Mouse (Mus musculus): ENCODE data around the gene Zfp819. TPM values are rescaled to one million over a fixed set of nuclear protein-coding genes. Genes with fewer than 3 reads are reported as not detected.

Zfp819 gene
- polyA plus RNA-seq, 1 experiment from 2014 or later, result 1.0 TPM

GRCm38 (mm10) chr7:43601884-43602283 lies 5.1 kb upstream of the Zfp819 start:
- Histone ChIP-seq H3K9me3 (ENCODE audit: control insufficient read depth, low read length) (no peaks in the 10 kb centered on the region), H3K9ac (ENCODE audit: low read length) (no peak overlapping the region), H3K4me3 (ENCODE audit: low read depth, low read length) (no peak overlapping the region), H3K36me3 (ENCODE audit: control insufficient read depth, insufficient read depth, low read length) (no peaks in the 10 kb centered on the region), H3K27me3 (ENCODE audit: control insufficient read depth, insufficient read depth, low read length) (no peaks in the 10 kb centered on the region), H3K4me2 (ENCODE audit: low read depth, low read length, severe bottlenecking) (no peak overlapping the region), H3K4me1 (replicated peaks; ENCODE audit: control insufficient read depth, insufficient read depth, low read length) (peaks cover 5% of the 10 kb centered on the region; the same call in 1 of the 2 replicates), H3K27ac (ENCODE audit: low read depth, low read length) (no peak overlapping the region)
- ATAC-seq (replicated peaks; ENCODE audit: low FRiP score), result 0 out of 2 replicates have a peak, but pooled peaks have one; percentile 36
- DNase-seq (ENCODE audit: low spot score), result peak; percentile 26
- 27% methylated on average over 5 of the region's 5 CpGs for WGBS

DNA sequence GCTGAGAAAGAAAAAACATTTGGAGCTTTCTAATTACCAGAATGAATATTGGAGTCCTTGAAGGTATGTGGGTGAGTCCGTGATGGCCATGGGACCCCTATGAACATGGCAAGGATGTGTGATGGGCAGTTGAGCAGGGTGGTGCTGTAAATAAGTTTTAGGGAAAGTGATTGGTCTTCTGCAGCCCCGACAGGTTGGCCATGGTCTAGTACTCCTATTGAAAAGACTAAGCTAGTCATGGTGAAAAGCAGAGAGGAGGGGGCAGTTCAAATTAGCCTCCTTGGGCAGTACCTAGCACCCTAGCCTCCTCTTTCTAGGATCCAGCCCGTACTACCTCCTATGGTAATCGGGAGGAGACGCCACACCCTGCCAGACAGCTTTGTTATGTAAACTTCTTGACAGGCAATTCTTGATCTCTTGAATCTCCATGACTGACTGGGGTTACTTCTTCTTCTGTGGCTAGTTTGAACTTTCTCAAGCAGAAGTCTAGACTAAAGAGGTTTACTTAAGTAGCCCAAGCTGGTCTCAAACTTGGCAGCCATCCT lies 846 bp downstream of the Zfp819 start:
- peak; percentile 36 for DNase-seq (ENCODE audit: low spot score)
- Histone ChIP-seq H3K4me2 (ENCODE audit: low read depth, low read length, severe bottlenecking) (peak overlapping the region; percentile 79; the same call in 1 of the 2 replicates), H3K36me3 (ENCODE audit: control insufficient read depth, insufficient read depth, low read length) (no peaks in the 10 kb centered on the region), H3K9me3 (ENCODE audit: control insufficient read depth, low read length) (no peaks in the 10 kb centered on the region), H3K27me3 (ENCODE audit: control insufficient read depth, insufficient read depth, low read length) (no peaks in the 10 kb centered on the region), H3K27ac (ENCODE audit: low read depth, low read length) (no peak overlapping the region), H3K4me3 (ENCODE audit: low read depth, low read length) (peak overlapping the region; percentile 41), H3K9ac (ENCODE audit: low read length) (peak overlapping the region; percentile 64; the same call in 1 of the 2 replicates), H3K4me1 (replicated peaks; ENCODE audit: control insufficient read depth, insufficient read depth, low read length) (0 out of 2 replicates have a peak, but pooled peaks cover 3% of the 10 kb centered on the region)
- no peak for ATAC-seq (replicated peaks; ENCODE audit: low FRiP score)
- 53% methylated on average over 5 of the region's 5 CpGs for WGBS

DNA sequence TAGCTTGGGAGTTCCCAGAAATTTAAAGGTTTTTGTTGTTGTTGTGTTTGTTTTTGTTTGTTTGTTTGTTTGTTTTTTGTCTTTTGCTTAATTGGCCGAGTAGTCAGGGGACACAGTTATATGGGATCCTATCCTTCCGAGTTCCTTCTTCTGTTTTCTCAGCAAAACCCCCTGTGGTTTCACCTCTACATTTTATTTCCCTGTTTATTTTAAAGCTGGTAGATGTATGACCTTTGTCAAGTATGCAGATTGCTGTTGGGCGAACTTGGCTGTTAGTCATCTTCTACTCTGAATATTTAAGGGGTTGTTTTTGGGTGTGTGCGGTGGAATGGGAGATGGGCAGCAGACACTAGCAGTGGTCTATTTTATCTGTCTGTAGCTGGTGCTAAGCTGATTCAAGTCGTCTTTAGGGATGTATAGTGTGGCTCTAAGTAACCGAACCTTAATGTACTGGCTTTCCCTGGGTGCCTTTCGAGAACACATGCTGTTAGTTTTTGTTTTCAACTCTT lies 1.4 kb downstream of the Zfp819 start:
- no peak overlapping the region for H3K4me3 ChIP-seq (ENCODE audit: low read depth, low read length)
- no peak overlapping the region for H3K4me2 ChIP-seq (ENCODE audit: low read depth, low read length, severe bottlenecking)
- 85% methylated on average over 7 of the region's 7 CpGs for WGBS
- no peak overlapping the region for H3K9ac ChIP-seq (ENCODE audit: low read length)
- H3K9me3 ChIP-seq (ENCODE audit: control insufficient read depth, low read length), result no peaks in the 10 kb centered on the region
- no peak overlapping the region for H3K27ac ChIP-seq (ENCODE audit: low read depth, low read length)
- 0 out of 2 replicates have a peak, but pooled peaks cover 3% of the 10 kb centered on the region for H3K4me1 ChIP-seq (replicated peaks; ENCODE audit: control insufficient read depth, insufficient read depth, low read length)
- peak; percentile 1 for DNase-seq (ENCODE audit: low spot score)
- H3K27me3 ChIP-seq (ENCODE audit: control insufficient read depth, insufficient read depth, low read length), result no peaks in the 10 kb centered on the region
- no peak for ATAC-seq (replicated peaks; ENCODE audit: low FRiP score)
- no peaks in the 10 kb centered on the region for H3K36me3 ChIP-seq (ENCODE audit: control insufficient read depth, insufficient read depth, low read length)

GRCm38 (mm10) chr7:43613816-43614551 lies 7.0 kb downstream of the Zfp819 start:
- no peaks in the 10 kb centered on the region for H3K27me3 ChIP-seq (ENCODE audit: control insufficient read depth, insufficient read depth, low read length)
- H3K36me3 ChIP-seq (ENCODE audit: control insufficient read depth, insufficient read depth, low read length), result no peaks in the 10 kb centered on the region
- 88% methylated on average over 14 of the region's 14 CpGs for WGBS
- no peak overlapping the region for H3K4me3 ChIP-seq (ENCODE audit: low read depth, low read length)
- H3K27ac ChIP-seq (ENCODE audit: low read depth, low read length), result no peak overlapping the region
- no peak overlapping the region for H3K9ac ChIP-seq (ENCODE audit: low read length)
- ATAC-seq (replicated peaks; ENCODE audit: low FRiP score) (no peak), DNase-seq (ENCODE audit: low spot score) (peak; percentile 39)
- no peaks in the 10 kb centered on the region for H3K4me1 ChIP-seq (replicated peaks; ENCODE audit: control insufficient read depth, insufficient read depth, low read length)
- no peaks in the 10 kb centered on the region for H3K9me3 ChIP-seq (ENCODE audit: control insufficient read depth, low read length)
- no peak overlapping the region for H3K4me2 ChIP-seq (ENCODE audit: low read depth, low read length, severe bottlenecking)

GRCm38 (mm10) chr7:43622927-43623326 lies 16.0 kb downstream of the Zfp819 start:
- WGBS, result 80% methylated on average over 7 of the region's 7 CpGs
- H3K4me2 ChIP-seq (ENCODE audit: low read depth, low read length, severe bottlenecking), result no peak overlapping the region
- ATAC-seq (replicated peaks; ENCODE audit: low FRiP score) (no peak), DNase-seq (ENCODE audit: low spot score) (no peak)
- H3K4me1 ChIP-seq (replicated peaks; ENCODE audit: control insufficient read depth, insufficient read depth, low read length), result no peaks in the 10 kb centered on the region
- H3K36me3 ChIP-seq (ENCODE audit: control insufficient read depth, insufficient read depth, low read length), result no peaks in the 10 kb centered on the region
- H3K4me3 ChIP-seq (ENCODE audit: low read depth, low read length), result no peak overlapping the region
- H3K27me3 ChIP-seq (ENCODE audit: control insufficient read depth, insufficient read depth, low read length), result no peaks in the 10 kb centered on the region
- no peak overlapping the region for H3K27ac ChIP-seq (ENCODE audit: low read depth, low read length)
- H3K9me3 ChIP-seq (ENCODE audit: control insufficient read depth, low read length), result no peaks in the 10 kb centered on the region
- H3K9ac ChIP-seq (ENCODE audit: low read length), result no peak overlapping the region

- Histone ChIP-seq H3K4me3 (ENCODE audit: low read depth, low read length) (no peak overlapping the region), H3K27ac (ENCODE audit: low read depth, low read length) (no peak overlapping the region), H3K9me3 (ENCODE audit: control insufficient read depth, low read length) (no peaks in the 10 kb centered on the region), H3K27me3 (ENCODE audit: control insufficient read depth, insufficient read depth, low read length) (no peaks in the 10 kb centered on the region), H3K36me3 (ENCODE audit: control insufficient read depth, insufficient read depth, low read length) (no peaks in the 10 kb centered on the region), H3K9ac (ENCODE audit: low read length) (no peak overlapping the region), H3K4me1 (replicated peaks; ENCODE audit: control insufficient read depth, insufficient read depth, low read length) (no peaks in the 10 kb centered on the region), H3K4me2 (ENCODE audit: low read depth, low read length, severe bottlenecking) (no peak overlapping the region)
- DNase-seq (ENCODE audit: low spot score) (no peak), ATAC-seq (replicated peaks; ENCODE audit: low FRiP score) (no peak)
- 17% methylated on average over 10 of the region's 10 CpGs for WGBS
Measured at GRCm38 (mm10) chr7:43623819-43624218, 16.9 kb downstream of the Zfp819 start.

GRCm38 (mm10) chr7:43625065-43625464 lies 18.1 kb downstream of the Zfp819 start:
- H3K4me1 ChIP-seq (replicated peaks; ENCODE audit: control insufficient read depth, insufficient read depth, low read length), result no peaks in the 10 kb centered on the region
- no peak overlapping the region for H3K9ac ChIP-seq (ENCODE audit: low read length)
- WGBS, result 80% methylated on average over 3 of the region's 3 CpGs
- H3K4me3 ChIP-seq (ENCODE audit: low read depth, low read length), result no peak overlapping the region
- ATAC-seq (replicated peaks; ENCODE audit: low FRiP score) (no peak), DNase-seq (ENCODE audit: low spot score) (no peak)
- H3K9me3 ChIP-seq (ENCODE audit: control insufficient read depth, low read length), result no peaks in the 10 kb centered on the region
- H3K36me3 ChIP-seq (ENCODE audit: control insufficient read depth, insufficient read depth, low read length), result no peaks in the 10 kb centered on the region
- H3K27ac ChIP-seq (ENCODE audit: low read depth, low read length), result no peak overlapping the region
- no peak overlapping the region for H3K4me2 ChIP-seq (ENCODE audit: low read depth, low read length, severe bottlenecking)
- no peaks in the 10 kb centered on the region for H3K27me3 ChIP-seq (ENCODE audit: control insufficient read depth, insufficient read depth, low read length)

GRCm38 (mm10) chr7:43625794-43626422 lies 18.9 kb downstream of the Zfp819 start:
- whole genome bisulfite sequencing, result 80% methylated on average over 8 of the region's 8 CpGs
- no peak for DNase-seq (ENCODE audit: low spot score)
- H3K4me3 ChIP-seq (ENCODE audit: low read depth, low read length), result no peak overlapping the region

More at GRCm38 (mm10) chr7:43625794-43626422, 18.9 kb downstream of the Zfp819 start:
- ATAC-seq (replicated peaks; ENCODE audit: low FRiP score), result no peak
- Histone ChIP-seq H3K27me3 (ENCODE audit: control insufficient read depth, insufficient read depth, low read length) (no peaks in the 10 kb centered on the region), H3K4me2 (ENCODE audit: low read depth, low read length, severe bottlenecking) (no peak overlapping the region), H3K36me3 (ENCODE audit: control insufficient read depth, insufficient read depth, low read length) (no peaks in the 10 kb centered on the region), H3K9me3 (ENCODE audit: control insufficient read depth, low read length) (no peaks in the 10 kb centered on the region), H3K27ac (ENCODE audit: low read depth, low read length) (no peak overlapping the region), H3K9ac (ENCODE audit: low read length) (no peak overlapping the region), H3K4me1 (replicated peaks; ENCODE audit: control insufficient read depth, insufficient read depth, low read length) (no peaks in the 10 kb centered on the region)
